Mouse (Mus musculus): Measurements from ENCODE around the gene Pomt1. TPM values are rescaled to one million over a fixed set of nuclear protein-coding genes. Genes with fewer than 3 reads are reported as not detected.
A peak's percentile ranks its signal among the peaks of the same experiment; 100 is the strongest.
"Not testable (repeated sequence)": the region's sequence is repeated elsewhere in the genome, so short reads cannot be mapped to it uniquely, and the experiment has no call there.

The Pomt1 gene
- polyA plus RNA-seq, 1 experiment: 36.4 TPM

- H3K4me3 ChIP-seq (ENCODE audit: control insufficient read depth, insufficient read depth, low read length): peak within 1 kb of the TSS; percentile 85
- H3K4me1 ChIP-seq (replicated peaks; ENCODE audit: control insufficient read depth, insufficient read depth, low read length): peaks cover 11% of the 10 kb centered on the region
- TF ChIP-seq CTCF (IDR thresholded peaks at IDR 0.05; ENCODE audit: borderline replicate concordance, control insufficient read depth, extremely low read depth, insufficient read depth, low read length, poor library complexity) (no peak), POLR2A (IDR thresholded peaks at IDR 0.05; ENCODE audit: control insufficient read depth, extremely low read depth, insufficient read depth, low read length, poor library complexity) (no peak)
- peak within 1 kb of the TSS; percentile 27; the same call in 1 of the 2 replicates for H3K27ac ChIP-seq (ENCODE audit: control insufficient read depth, insufficient read depth, low read length)
- H3K36me3 ChIP-seq (ENCODE audit: control insufficient read depth, insufficient read depth, low read length): 0 out of 2 replicates have a peak, but pooled peaks cover 4% of the 10 kb centered on the region
- no peaks in the 10 kb centered on the region for H3K27me3 ChIP-seq (ENCODE audit: control insufficient read depth, insufficient read depth, low read length)
- 2% methylated on average over 23 of the region's 23 CpGs for WGBS
- DNase-seq: no peak
Measured at GRCm38 (mm10) chr2:32287334-32287840, 51.0 kb downstream of the Pomt1 start, which contains the start of gene Golga2. Golga2 (plus strand) TSS chr2:32287384.

- under 1% methylated on average over 39 of the region's 41 CpGs for WGBS
- Histone ChIP-seq H3K4me1 (replicated peaks; ENCODE audit: control insufficient read depth, insufficient read depth, low read length) (peaks cover 11% of the 10 kb centered on the region), H3K27me3 (ENCODE audit: control insufficient read depth, insufficient read depth, low read length) (no peaks in the 10 kb centered on the region), H3K27ac (ENCODE audit: control insufficient read depth, insufficient read depth, low read length) (peak within 1 kb of the TSS; percentile 27; the same call in 1 of the 2 replicates), H3K36me3 (ENCODE audit: control insufficient read depth, insufficient read depth, low read length) (0 out of 2 replicates have a peak, but pooled peaks cover 4% of the 10 kb centered on the region), H3K4me3 (ENCODE audit: control insufficient read depth, insufficient read depth, low read length) (peak within 1 kb of the TSS; percentile 85)
- DNase-seq: peak; percentile 96
- TF ChIP-seq POLR2A (IDR thresholded peaks at IDR 0.05; ENCODE audit: control insufficient read depth, extremely low read depth, insufficient read depth, low read length, poor library complexity) (peak; percentile 89), CTCF (IDR thresholded peaks at IDR 0.05; ENCODE audit: borderline replicate concordance, control insufficient read depth, extremely low read depth, insufficient read depth, low read length, poor library complexity) (peak; percentile 58; the same call in 1 of the 2 replicates)
Measured at GRCm38 (mm10) chr2:32287923-32288367, 51.6 kb downstream of the Pomt1 start, which contains the start of gene Swi5. Swi5 (minus strand) TSS chr2:32288075.

- H3K27me3 ChIP-seq (ENCODE audit: control insufficient read depth, insufficient read depth, low read length): no peaks in the 10 kb centered on the region
- H3K4me3 ChIP-seq (ENCODE audit: control insufficient read depth, insufficient read depth, low read length): peak overlapping the region; percentile 54
- peaks cover 11% of the 10 kb centered on the region for H3K4me1 ChIP-seq (replicated peaks; ENCODE audit: control insufficient read depth, insufficient read depth, low read length)
- 0 out of 2 replicates have a peak, but pooled peaks cover 4% of the 10 kb centered on the region for H3K36me3 ChIP-seq (ENCODE audit: control insufficient read depth, insufficient read depth, low read length)
- DNase-seq: no peak
- H3K27ac ChIP-seq (ENCODE audit: control insufficient read depth, insufficient read depth, low read length): no peak overlapping the region
- TF ChIP-seq CTCF (IDR thresholded peaks at IDR 0.05; ENCODE audit: borderline replicate concordance, control insufficient read depth, extremely low read depth, insufficient read depth, low read length, poor library complexity): no peak
- TF ChIP-seq POLR2A (IDR thresholded peaks at IDR 0.05; ENCODE audit: control insufficient read depth, extremely low read depth, insufficient read depth, low read length, poor library complexity): no peak
- 2% methylated on average over 29 of the region's 29 CpGs for WGBS
Measured at GRCm38 (mm10) chr2:32288371-32288931, 52.1 kb downstream of the Pomt1 start.

- TF ChIP-seq CTCF (IDR thresholded peaks at IDR 0.05; ENCODE audit: borderline replicate concordance, control insufficient read depth, extremely low read depth, insufficient read depth, low read length, poor library complexity): no peak
- TF ChIP-seq POLR2A (IDR thresholded peaks at IDR 0.05; ENCODE audit: control insufficient read depth, extremely low read depth, insufficient read depth, low read length, poor library complexity): no peak
- no peak overlapping the region for H3K4me3 ChIP-seq (ENCODE audit: control insufficient read depth, insufficient read depth, low read length)
- H3K27me3 ChIP-seq (ENCODE audit: control insufficient read depth, insufficient read depth, low read length): no peaks in the 10 kb centered on the region
- H3K36me3 ChIP-seq (ENCODE audit: control insufficient read depth, insufficient read depth, low read length): 0 out of 2 replicates have a peak, but pooled peaks cover under 1% of the 10 kb centered on the region
- peaks cover 11% of the 10 kb centered on the region for H3K4me1 ChIP-seq (replicated peaks; ENCODE audit: control insufficient read depth, insufficient read depth, low read length)
- no peak overlapping the region for H3K27ac ChIP-seq (ENCODE audit: control insufficient read depth, insufficient read depth, low read length)
- DNase-seq: no peak
Measured at GRCm38 (mm10) chr2:32289578-32289977, 53.2 kb downstream of the Pomt1 start.

GRCm38 (mm10) chr2:32294348-32294747 is 58.0 kb downstream of the Pomt1 start:
- TF ChIP-seq CTCF (IDR thresholded peaks at IDR 0.05; ENCODE audit: borderline replicate concordance, control insufficient read depth, extremely low read depth, insufficient read depth, low read length, poor library complexity): no peak
- TF ChIP-seq POLR2A (IDR thresholded peaks at IDR 0.05; ENCODE audit: control insufficient read depth, extremely low read depth, insufficient read depth, low read length, poor library complexity): no peak
- Histone ChIP-seq H3K36me3 (ENCODE audit: control insufficient read depth, insufficient read depth, low read length) (peaks cover 15% of the 10 kb centered on the region), H3K27ac (ENCODE audit: control insufficient read depth, insufficient read depth, low read length) (no peak overlapping the region), H3K27me3 (ENCODE audit: control insufficient read depth, insufficient read depth, low read length) (no peaks in the 10 kb centered on the region), H3K4me1 (replicated peaks; ENCODE audit: control insufficient read depth, insufficient read depth, low read length) (no peaks in the 10 kb centered on the region), H3K4me3 (ENCODE audit: control insufficient read depth, insufficient read depth, low read length) (no peak overlapping the region)
- no peak for DNase-seq
- 95% methylated on average over 8 of the region's 8 CpGs for WGBS

GRCm38 (mm10) chr2:32295285-32295684 is 58.9 kb downstream of the Pomt1 start:
- no peak overlapping the region for H3K4me3 ChIP-seq (ENCODE audit: control insufficient read depth, insufficient read depth, low read length)
- peaks cover 15% of the 10 kb centered on the region for H3K36me3 ChIP-seq (ENCODE audit: control insufficient read depth, insufficient read depth, low read length)
- WGBS: 89% methylated on average over 3 of the region's 3 CpGs
- TF ChIP-seq CTCF (IDR thresholded peaks at IDR 0.05; ENCODE audit: borderline replicate concordance, control insufficient read depth, extremely low read depth, insufficient read depth, low read length, poor library complexity) (no peak), POLR2A (IDR thresholded peaks at IDR 0.05; ENCODE audit: control insufficient read depth, extremely low read depth, insufficient read depth, low read length, poor library complexity) (no peak)
- no peaks in the 10 kb centered on the region for H3K27me3 ChIP-seq (ENCODE audit: control insufficient read depth, insufficient read depth, low read length)
- no peaks in the 10 kb centered on the region for H3K4me1 ChIP-seq (replicated peaks; ENCODE audit: control insufficient read depth, insufficient read depth, low read length)
- no peak for DNase-seq
- H3K27ac ChIP-seq (ENCODE audit: control insufficient read depth, insufficient read depth, low read length): no peak overlapping the region

GRCm38 (mm10) chr2:32295842-32296241 is 59.5 kb downstream of the Pomt1 start:
- not testable (repeated sequence) for H3K4me3 ChIP-seq (ENCODE audit: control insufficient read depth, insufficient read depth, low read length); H3K27me3 ChIP-seq (ENCODE audit: control insufficient read depth, insufficient read depth, low read length); H3K4me1 ChIP-seq (replicated peaks; ENCODE audit: control insufficient read depth, insufficient read depth, low read length); DNase-seq; H3K27ac ChIP-seq (ENCODE audit: control insufficient read depth, insufficient read depth, low read length)
- WGBS: 94% methylated on average over 2 of the region's 2 CpGs
- peaks cover 15% of the 10 kb centered on the region for H3K36me3 ChIP-seq (ENCODE audit: control insufficient read depth, insufficient read depth, low read length)
